Mouse (Mus musculus) embryo, embryonic 9.5 days (tissue): ENCODE data around the gene Klk1b27.
"Not testable (repeated sequence)": the region's sequence is repeated elsewhere in the genome, so short reads cannot be mapped to it uniquely, and the experiment has no call there.

ENCODE experiments used
- DNase-seq: peaks from one replicate; pipeline ENCODE4 v3.0.0-alpha.2; 2017; ENCODE audit errors: extremely low spot score

The Klk1b27 gene

DNA sequence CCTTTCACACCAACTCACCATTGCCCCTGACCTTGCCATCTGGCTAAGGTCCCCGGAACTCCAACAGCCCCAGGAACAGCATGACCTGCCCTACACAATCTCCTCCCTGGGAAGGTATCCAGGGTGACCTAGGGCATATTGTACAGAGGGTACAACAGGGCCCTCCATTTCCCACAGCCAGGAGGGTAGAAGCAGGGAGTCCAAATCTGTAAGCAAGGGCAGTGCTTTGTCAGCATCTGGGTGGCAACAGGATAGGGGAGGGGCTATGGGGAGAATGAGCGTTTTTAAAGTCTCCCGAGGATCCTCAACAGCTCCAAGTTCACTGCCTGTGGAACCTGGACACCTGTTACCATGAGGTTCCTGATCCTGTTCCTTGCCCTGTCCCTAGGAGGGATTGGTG lies at the start of gene Klk1b27:
Gene Klk1b27, plus strand, starts transcription at position 301 of the 400 bp plus-strand sequence.
- not testable (repeated sequence) for DNase-seq

- no peak for DNase-seq
Observed at GRCm38 (mm10) chr7:44004847-44005246, 47.2 kb upstream of the Klk1b27 start.

- not testable (repeated sequence) for DNase-seq
Observed at GRCm38 (mm10) chr7:44011868-44012267, 40.2 kb upstream of the Klk1b27 start, which contains the start of gene Klk1b26. Gene Klk1b26 (plus strand): TSS chr7:44012168.

- not testable (repeated sequence) for DNase-seq
Observed at GRCm38 (mm10) chr7:44014666-44015065, 37.4 kb upstream of the Klk1b27 start.

DNA sequence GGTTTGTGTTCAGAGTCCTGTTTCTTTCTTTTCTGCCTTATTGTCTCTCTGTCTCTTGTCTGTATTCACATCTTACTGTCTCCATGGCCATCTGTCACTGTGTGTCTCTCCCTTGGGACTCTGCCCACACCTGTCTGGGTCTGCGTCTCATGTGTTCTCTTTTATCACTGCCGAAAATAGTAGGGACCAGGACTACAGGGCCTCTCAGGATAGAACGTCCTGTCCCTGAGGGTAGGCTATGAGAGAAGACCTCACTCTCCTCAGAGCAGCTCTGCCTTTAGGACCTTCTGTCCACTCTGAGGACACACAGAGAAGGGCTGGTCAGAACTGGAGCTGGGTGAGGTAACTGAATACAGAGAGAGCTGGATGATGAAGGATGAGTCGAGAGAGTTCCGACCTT lies 37.0 kb upstream of the Klk1b27 start:
- no peak for DNase-seq

DNA sequence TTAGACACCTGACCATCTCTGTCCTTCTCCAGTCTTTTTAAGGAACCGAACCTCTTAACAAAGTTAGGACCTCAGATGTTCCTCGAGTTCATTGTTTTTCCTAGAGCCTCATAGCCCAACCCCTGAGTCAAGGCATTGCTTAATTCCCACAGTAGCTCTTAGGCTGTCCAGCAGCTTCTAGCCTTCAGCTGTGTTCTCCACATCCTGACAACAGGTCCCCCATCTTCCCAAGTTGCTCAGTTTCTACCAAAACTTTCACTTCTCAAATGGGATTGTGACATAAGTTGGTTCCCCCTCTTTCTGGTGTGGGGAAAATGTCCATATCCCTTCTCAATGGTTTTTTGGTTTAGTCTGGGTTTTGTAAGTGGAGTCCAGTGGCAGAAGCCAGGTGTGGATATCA lies 20.0 kb downstream of the Klk1b27 start:
- DNase-seq, result no peak

GRCm38 (mm10) chr7:44077703-44078102 lies 25.6 kb downstream of the Klk1b27 start:
- DNase-seq, result no peak

DNA sequence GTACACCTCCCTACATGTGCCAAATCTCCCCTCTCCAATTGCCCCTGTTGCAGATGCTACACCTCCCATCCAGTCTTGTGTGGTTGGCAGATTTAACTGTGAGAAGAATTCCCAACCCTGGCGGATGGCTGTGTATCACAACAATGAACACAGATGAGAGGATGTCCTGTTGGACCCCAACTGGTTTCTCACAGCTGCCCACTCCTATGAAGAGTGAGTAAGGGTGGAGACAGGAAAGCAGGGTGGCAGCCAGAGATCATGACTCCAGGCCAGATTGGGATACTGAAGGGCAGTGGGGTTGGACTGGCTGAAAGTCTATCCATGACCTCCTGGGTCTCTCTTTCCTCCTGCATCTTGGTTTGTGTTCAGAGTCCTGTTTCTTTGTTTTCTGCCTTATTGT lies 44.0 kb downstream of the Klk1b27 start:
- DNase-seq, result no peak

GRCm38 (mm10) chr7:44102028-44102427 lies 49.9 kb downstream of the Klk1b27 start, which contains the start of gene Klk1b21:
Gene Klk1b21 (plus strand): TSS chr7:44102328.
- DNase-seq, result not testable (repeated sequence)
